Mouse (Mus musculus) testis, adult 2 months (tissue): ENCODE measurements around the gene Hip1r. TPM values are rescaled to one million over a fixed set of nuclear protein-coding genes. Genes with fewer than 3 reads are reported as not detected.

Experiments
- H3K27ac ChIP-seq: fragments of 200-500 bp; 2 replicates; pipeline ENCODE4 v1.5.1; 2012; ENCODE audit warnings: low read depth, low read length; ENCODE audit not compliant: control insufficient read depth, insufficient read depth
- H3K27me3 ChIP-seq: fragments of 200-500 bp; 2 replicates; pipeline ENCODE4 v1.6.1; 2012; ENCODE audit warnings: mild to moderate bottlenecking, low read length, moderate library complexity; ENCODE audit not compliant: control insufficient read depth, insufficient read depth
- H3K36me3 ChIP-seq: fragments of 200-500 bp; 2 replicates; pipeline ENCODE4 v1.6.1; 2012; ENCODE audit warnings: mild to moderate bottlenecking, low read length; ENCODE audit not compliant: control insufficient read depth, insufficient read depth
- H3K4me1 ChIP-seq: fragments of 200-500 bp; 2 replicates; pipeline ENCODE4 v1.6.1; 2012; ENCODE audit warnings: low read length; ENCODE audit not compliant: control insufficient read depth, insufficient read depth
- H3K4me3 ChIP-seq: fragments of 200-500 bp; 2 replicates; pipeline ENCODE4 v1.5.1; 2012; ENCODE audit warnings: low read depth, mild to moderate bottlenecking, low read length, moderate library complexity, mixed read lengths; ENCODE audit not compliant: control insufficient read depth
- CTCF ChIP-seq: fragments of 200-500 bp; IDR thresholded peaks from 2 replicates; pipeline ENCODE4 v1.5.1; 2012; ENCODE audit warnings: low read depth, mild to moderate bottlenecking, inconsistent platforms, low read length, moderate library complexity; ENCODE audit not compliant: control insufficient read depth, insufficient read depth, insufficient replicate concordance
- POLR2A ChIP-seq: fragments of 200-500 bp; IDR thresholded peaks from 2 replicates; pipeline ENCODE4 v1.6.1; 2012; ENCODE audit warnings: low read depth, mild to moderate bottlenecking, inconsistent platforms, low read length, moderate library complexity; ENCODE audit not compliant: control insufficient read depth
- polyA plus RNA-seq: library from polyadenylated mRNA; depleted of rRNA; stranded (reverse); fragments of >200 nt; gene quantifications from 2 replicates; pipeline ENCODE4 v1.2.3, GENCODE M21; 2012

Hip1r gene
- polyA plus RNA-seq, 1 experiment: 8.7 TPM

- Histone ChIP-seq H3K27me3 (no peaks in the 10 kb centered on the region), H3K36me3 (no peaks in the 10 kb centered on the region), H3K27ac (no peak overlapping the region), H3K4me1 (peaks cover 6% of the 10 kb centered on the region; the same call in 1 of the 2 replicates), H3K4me3 (no peak overlapping the region)
- TF ChIP-seq CTCF (no peak), POLR2A (no peak)
These were observed 17.9 kb downstream of the Hip1r start for GRCm38 (mm10) chr5:123991321-123991720.

GRCm38 (mm10) chr5:123992193-123992637, 18.8 kb downstream of the Hip1r start:
- Histone ChIP-seq H3K27me3 (no peaks in the 10 kb centered on the region), H3K36me3 (no peaks in the 10 kb centered on the region; the same call in 1 of the 2 replicates), H3K4me1 (peaks cover 6% of the 10 kb centered on the region; the same call in 1 of the 2 replicates), H3K4me3 (no peak overlapping the region), H3K27ac (peak overlapping the region; percentile 12)
- TF ChIP-seq CTCF (no peak), POLR2A (no peak)

- H3K36me3 ChIP-seq: no peaks in the 10 kb centered on the region; the same call in 1 of the 2 replicates
- TF ChIP-seq CTCF (peak; percentile 82; the same call in 1 of the 2 replicates), POLR2A (no peak)
- H3K4me1 ChIP-seq: peaks cover 6% of the 10 kb centered on the region; the same call in 1 of the 2 replicates
- H3K4me3 ChIP-seq: no peak overlapping the region
- peak overlapping the region; percentile 12 for H3K27ac ChIP-seq
- no peaks in the 10 kb centered on the region for H3K27me3 ChIP-seq
These were observed 19.4 kb downstream of the Hip1r start for GRCm38 (mm10) chr5:123992794-123993193.

GRCm38 (mm10) chr5:123993263-123994036, 20.0 kb downstream of the Hip1r start:
- Histone ChIP-seq H3K4me3 (no peak overlapping the region), H3K36me3 (no peaks in the 10 kb centered on the region; the same call in none of the 2 replicates), H3K27me3 (no peaks in the 10 kb centered on the region), H3K4me1 (peaks cover 6% of the 10 kb centered on the region; the same call in 1 of the 2 replicates), H3K27ac (no peak overlapping the region)
- TF ChIP-seq POLR2A (no peak), CTCF (no peak)

GRCm38 (mm10) chr5:123994468-123994867, 21.0 kb downstream of the Hip1r start:
- no peaks in the 10 kb centered on the region for H3K27me3 ChIP-seq
- no peaks in the 10 kb centered on the region; the same call in none of the 2 replicates for H3K36me3 ChIP-seq
- TF ChIP-seq CTCF (no peak), POLR2A (no peak)
- no peak overlapping the region for H3K27ac ChIP-seq
- H3K4me3 ChIP-seq: no peak overlapping the region
- peaks cover 6% of the 10 kb centered on the region; the same call in 1 of the 2 replicates for H3K4me1 ChIP-seq

- Histone ChIP-seq H3K4me1 (peaks cover 6% of the 10 kb centered on the region; the same call in 1 of the 2 replicates), H3K4me3 (no peak overlapping the region), H3K27ac (no peak overlapping the region), H3K36me3 (no peaks in the 10 kb centered on the region; the same call in none of the 2 replicates), H3K27me3 (no peaks in the 10 kb centered on the region)
- TF ChIP-seq POLR2A: no peak
- no peak for TF ChIP-seq CTCF
These were observed 22.0 kb downstream of the Hip1r start for GRCm38 (mm10) chr5:123995388-123995787.

- no peaks in the 10 kb centered on the region for H3K27me3 ChIP-seq
These were observed 22.8 kb downstream of the Hip1r start for GRCm38 (mm10) chr5:123996194-123996593.

More at GRCm38 (mm10) chr5:123996194-123996593, 22.8 kb downstream of the Hip1r start:
- H3K4me1 ChIP-seq: peaks cover 6% of the 10 kb centered on the region; the same call in 1 of the 2 replicates
- no peaks in the 10 kb centered on the region; the same call in none of the 2 replicates for H3K36me3 ChIP-seq
- TF ChIP-seq POLR2A (no peak), CTCF (no peak)
- H3K4me3 ChIP-seq: no peak overlapping the region
- H3K27ac ChIP-seq: no peak overlapping the region
